Comparison of ENCODE assay signal across 22 mouse cellular contexts in the genomic region with DNA sequence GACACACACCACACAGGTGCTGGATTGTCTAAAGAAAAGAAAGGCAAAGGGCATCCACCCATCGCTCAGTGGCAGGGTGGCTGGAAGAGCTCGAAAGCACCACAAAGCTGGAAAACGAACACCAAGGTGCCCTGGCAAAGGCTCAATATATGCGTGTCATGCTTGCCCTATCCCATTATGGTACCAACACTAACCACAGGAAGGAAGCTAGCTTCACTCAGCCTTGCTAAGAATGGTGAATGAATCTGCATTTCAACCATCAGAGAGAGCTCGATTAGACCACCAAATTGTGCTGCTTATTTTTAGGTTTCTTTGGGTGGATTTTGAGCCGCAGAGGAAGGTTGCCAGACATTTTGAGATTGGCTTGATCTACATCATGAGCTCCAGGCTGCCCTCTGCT.
"Had no signal": no experiment of that assay in that cellular context is flagged by ENCODE, and none has a peak within 500 bp of the region (broad histone marks: within the 10 kb centered on the region; RNA-seq: fewer than 3 reads in every experiment).

No protein-coding gene starts in this region.

- H3K4me3 ChIP-seq: heart, embryonic 10.5 days; heart, embryonic 12.5 days; hindbrain, embryonic 13.5 days; hindbrain, embryonic 15.5 days; intestine, embryonic 15.5 days; layer of hippocampus, adult 2 months; left cerebral cortex, adult 2 months; limb, embryonic 10.5 days; limb, embryonic 12.5 days had no signal

- ATAC-seq: hindbrain, postnatal 0 days; intestine, embryonic 15.5 days; intestine, postnatal 0 days had no signal

- H3K9ac ChIP-seq: heart, embryonic 12.5 days; hindbrain, embryonic 13.5 days; hindbrain, embryonic 15.5 days; intestine, embryonic 15.5 days; limb, embryonic 12.5 days had no signal

- H3K27ac ChIP-seq: heart, embryonic 10.5 days; hindbrain, embryonic 13.5 days; hindbrain, embryonic 15.5 days; hindbrain, postnatal 0 days; intestine, embryonic 15.5 days; layer of hippocampus, adult 2 months; left cerebral cortex, adult 2 months; limb, embryonic 10.5 days; limb, embryonic 12.5 days had no signal

- H3K4me2 ChIP-seq: heart, embryonic 12.5 days; hindbrain, embryonic 13.5 days; hindbrain, embryonic 15.5 days; intestine, embryonic 15.5 days; limb, embryonic 12.5 days; liver, embryonic 11.5 days had no signal

- DNase-seq: gastrocnemius, postnatal 14 days; gastrocnemius, postnatal 36 days; heart, postnatal 10 days; heart, postnatal 4 days; kidney, adult 18-20 months; kidney, adult 8-10 months; kidney, postnatal 10 days; kidney, postnatal 25 days; kidney, postnatal 4 days; liver had no signal

- H3K9me3 ChIP-seq: heart, embryonic 10.5 days; heart, embryonic 12.5 days; hindbrain, embryonic 13.5 days; hindbrain, embryonic 15.5 days; intestine, embryonic 15.5 days; limb, embryonic 10.5 days; limb, embryonic 12.5 days had no signal

- H3K4me1 ChIP-seq: heart, embryonic 10.5 days; heart, embryonic 12.5 days; hindbrain, embryonic 13.5 days; hindbrain, embryonic 15.5 days; intestine, embryonic 15.5 days; limb, embryonic 10.5 days; limb, embryonic 12.5 days had no signal

- H3K27me3 ChIP-seq: heart, embryonic 12.5 days; hindbrain, embryonic 13.5 days; hindbrain, embryonic 15.5 days; intestine, embryonic 15.5 days had no signal

- H3K36me3 ChIP-seq: heart, embryonic 10.5 days; heart, embryonic 12.5 days; hindbrain, embryonic 13.5 days; hindbrain, embryonic 15.5 days; intestine, embryonic 15.5 days; limb, embryonic 10.5 days; limb, embryonic 12.5 days had no signal
